Mouse (Mus musculus) kidney, embryonic 16.5 days (tissue): Measurements from ENCODE around the gene Naxe. TPM values are rescaled to one million over a fixed set of nuclear protein-coding genes. Genes with fewer than 3 reads are reported as not detected.

Source experiments
- ATAC-seq: fragments of 200-750 bp; cut with Nextera tagmentation; 2 replicates; pipeline ENCODE4 v1.8.0; 2017; ENCODE audit warnings: moderate TSS enrichment; ENCODE audit not compliant: low FRiP score, low TSS enrichment
- H3K27ac ChIP-seq: fragments of 300-500 bp; sonication (generic); 2 replicates; pipeline ENCODE4 v1.5.1; 2014; ENCODE audit warnings: low read length
- H3K27me3 ChIP-seq: fragments of 300-500 bp; sonication (generic); 2 replicates; pipeline ENCODE4 v1.6.1; 2014; ENCODE audit warnings: low read length, control low read depth, mixed read lengths; ENCODE audit not compliant: insufficient read depth
- H3K36me3 ChIP-seq: fragments of 300-500 bp; sonication (generic); 2 replicates; pipeline ENCODE4 v1.6.1; 2014; ENCODE audit warnings: low read length, control low read depth, mixed read lengths; ENCODE audit not compliant: insufficient read depth
- H3K4me1 ChIP-seq: fragments of 300-500 bp; sonication (generic); 2 replicates; pipeline ENCODE4 v1.6.1; 2014; ENCODE audit warnings: low read length, control low read depth, mixed read lengths; ENCODE audit not compliant: insufficient read depth
- H3K4me2 ChIP-seq: fragments of 300-500 bp; sonication (generic); replicated peaks from 2 replicates; pipeline ENCODE4 v1.6.1; 2014; ENCODE audit warnings: low read depth, low read length
- H3K4me3 ChIP-seq: fragments of 300-500 bp; sonication (generic); 2 replicates; pipeline ENCODE4 v1.5.1; 2014; ENCODE audit warnings: mild to moderate bottlenecking, low read length
- H3K9ac ChIP-seq: fragments of 300-500 bp; sonication (generic); replicated peaks from 2 replicates; pipeline ENCODE4 v1.6.1; 2014; ENCODE audit warnings: low read length
- H3K9me3 ChIP-seq: fragments of 300-500 bp; sonication (generic); 2 replicates; pipeline ENCODE4 v1.6.1; 2016; ENCODE audit warnings: low read length, control low read depth
- WGBS: fragments of 180-500 bp; shearing (Covaris S2); extraction: QIAGEN DNeasy Blood & Tissue Kit; methylation state at CpG from one replicate; pipeline ENCODE4 v1.1.7; 2014; 5-methylcytosine and 5-hydroxymethylcytosine counted together
- polyA plus RNA-seq: library from polyadenylated mRNA; unstranded; fragments of >200 nt; fragmentation: Nextera tagmentation; extraction: Ambion mirVana; gene quantifications from 2 replicates; pipeline ENCODE4 v1.2.1, GENCODE M21; 2015

Naxe gene
- polyA plus RNA-seq, 1 experiment from 2014 or later: 190 TPM

DNA sequence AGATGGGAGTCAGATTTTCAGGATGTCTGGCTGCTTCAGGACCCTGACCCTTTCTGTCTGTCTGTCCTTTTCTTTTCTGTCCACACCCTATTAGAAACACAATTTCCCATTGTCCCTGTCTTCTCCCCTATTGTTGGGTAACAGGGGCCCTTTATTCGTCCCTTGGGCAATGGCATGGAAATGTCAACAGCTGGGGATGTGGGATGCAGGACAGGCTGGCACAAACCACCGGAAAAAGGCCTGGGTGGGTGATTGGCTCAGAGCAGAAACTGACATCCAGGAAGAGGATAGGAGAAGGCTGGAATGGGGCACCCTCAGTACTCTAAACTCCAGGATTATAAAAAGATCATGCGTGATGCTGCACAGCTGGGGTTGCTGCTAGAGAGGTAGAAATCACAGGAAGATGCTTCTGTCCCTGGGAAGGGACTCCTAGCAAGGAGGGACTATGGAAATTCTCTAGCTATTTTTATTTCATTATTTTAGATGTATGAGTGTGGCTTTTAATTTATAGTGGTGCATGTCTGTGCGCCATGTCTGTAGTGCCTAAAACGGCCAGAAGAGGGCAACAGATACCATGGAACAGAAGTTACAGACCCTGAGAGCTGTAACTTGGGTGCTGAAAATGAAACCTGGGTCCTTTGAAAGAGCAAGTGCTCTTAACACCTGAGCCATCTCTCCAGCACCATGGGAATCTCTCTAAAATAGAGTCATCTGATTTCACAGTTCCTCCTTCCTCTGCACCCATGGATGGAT lies 30.7 kb downstream of the Naxe start, which contains the start of gene Hapln2:
Gene Hapln2 (minus strand): TSS at position 150 of the 753 bp plus-strand sequence.
- no peak within 1 kb of the TSS for H3K27ac ChIP-seq
- H3K9me3 ChIP-seq: peaks cover 11% of the 10 kb centered on the region; the same call in 1 of the 2 replicates
- ATAC-seq: no peak
- WGBS: 56% methylated on average over 5 of the region's 5 CpGs
- H3K27me3 ChIP-seq: peaks cover 66% of the 10 kb centered on the region
- no peak within 1 kb of the TSS for H3K4me2 ChIP-seq
- H3K36me3 ChIP-seq: no peaks in the 10 kb centered on the region
- no peak within 1 kb of the TSS for H3K4me3 ChIP-seq
- H3K4me1 ChIP-seq: peaks cover 15% of the 10 kb centered on the region
- H3K9ac ChIP-seq: no peak within 1 kb of the TSS

DNA sequence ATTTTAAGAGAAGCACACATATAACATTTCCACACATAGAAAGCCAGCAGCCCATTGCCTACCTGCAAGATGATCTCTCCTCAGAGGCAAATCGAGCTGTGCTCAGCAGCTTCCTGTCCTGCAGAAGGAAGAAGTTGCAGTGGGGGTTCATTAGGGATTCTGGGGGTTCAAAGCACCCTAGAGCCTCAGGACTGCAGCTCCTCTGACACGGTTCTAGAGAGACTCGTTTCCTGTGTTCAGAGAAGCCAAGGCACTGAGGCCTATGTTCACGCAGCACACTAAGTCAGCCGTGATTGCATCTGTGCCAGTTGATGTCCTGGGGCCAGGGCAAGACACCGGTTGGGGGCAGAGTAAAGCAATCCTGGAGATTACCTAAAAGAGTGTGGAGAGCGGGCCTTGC lies 31.5 kb downstream of the Naxe start:
- Histone ChIP-seq H3K4me3 (no peak overlapping the region), H3K9ac (no peak overlapping the region), H3K27me3 (peaks cover 67% of the 10 kb centered on the region), H3K27ac (no peak overlapping the region), H3K9me3 (peaks cover 11% of the 10 kb centered on the region; the same call in 1 of the 2 replicates), H3K36me3 (no peaks in the 10 kb centered on the region), H3K4me1 (peaks cover 19% of the 10 kb centered on the region), H3K4me2 (no peak overlapping the region)
- WGBS: 55% methylated on average over 7 of the region's 7 CpGs
- ATAC-seq: no peak

DNA sequence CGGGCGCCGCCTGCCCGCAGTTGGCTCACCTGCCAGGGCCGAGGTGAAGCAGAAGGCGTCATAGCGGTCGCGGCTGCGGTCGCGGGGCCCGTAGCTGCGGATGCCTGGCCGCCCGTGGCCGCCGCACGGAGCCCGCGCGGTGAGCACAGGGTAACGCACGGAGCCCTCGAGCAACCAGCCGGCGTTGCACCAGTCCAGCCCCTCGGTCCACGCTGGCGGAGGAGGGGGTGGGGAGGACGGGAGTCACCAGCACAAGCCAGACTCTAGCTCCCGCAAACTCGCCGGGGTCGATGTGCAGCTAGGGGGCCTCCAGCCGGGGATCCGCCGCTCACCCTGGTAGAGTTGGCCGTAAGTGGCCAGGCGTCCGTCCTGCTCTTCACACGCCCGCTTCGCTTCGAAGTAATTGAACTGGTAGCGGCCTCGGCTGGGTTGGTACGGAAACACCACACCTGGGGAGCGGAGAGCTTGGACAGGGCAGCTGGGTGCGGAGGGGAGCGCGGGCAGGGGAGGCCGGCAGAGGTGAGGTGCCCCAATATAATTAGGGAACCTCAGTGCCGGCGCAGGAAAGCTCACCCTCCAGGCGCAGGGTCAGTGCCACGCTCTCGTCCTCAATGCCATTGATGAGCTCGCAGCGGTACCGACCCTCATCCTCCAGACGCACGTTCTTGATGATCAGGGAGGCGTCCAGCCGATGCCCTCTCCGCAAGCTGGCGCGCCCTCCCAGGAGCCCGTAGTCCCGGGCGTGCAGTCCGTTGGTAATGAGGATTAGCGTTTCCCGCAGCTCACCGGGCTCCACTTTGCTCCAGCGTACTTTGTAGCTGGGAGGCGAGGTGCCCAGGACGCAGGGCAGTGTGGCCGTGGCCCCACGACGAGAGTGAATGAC lies 34.9 kb downstream of the Naxe start:
- peak overlapping the region; percentile 30 for H3K9ac ChIP-seq
- H3K27me3 ChIP-seq: peaks cover 72% of the 10 kb centered on the region
- peaks cover 16% of the 10 kb centered on the region for H3K4me1 ChIP-seq
- H3K4me3 ChIP-seq: peak overlapping the region; percentile 52
- H3K4me2 ChIP-seq: peak overlapping the region; percentile 94
- no peak overlapping the region for H3K27ac ChIP-seq
- ATAC-seq: peak; percentile 78
- no peaks in the 10 kb centered on the region for H3K36me3 ChIP-seq
- under 1% methylated on average over 78 of the region's 81 CpGs for WGBS
- H3K9me3 ChIP-seq: peaks cover 10% of the 10 kb centered on the region; the same call in 1 of the 2 replicates

- Histone ChIP-seq H3K4me2 (peak overlapping the region; percentile 94), H3K36me3 (no peaks in the 10 kb centered on the region), H3K9me3 (0 out of 2 replicates have a peak, but pooled peaks cover 3% of the 10 kb centered on the region), H3K27ac (no peak overlapping the region), H3K9ac (peak overlapping the region; percentile 41), H3K27me3 (peaks cover 72% of the 10 kb centered on the region), H3K4me1 (peaks cover 16% of the 10 kb centered on the region), H3K4me3 (peak overlapping the region; percentile 52)
- ATAC-seq: peak; percentile 94
- 1% methylated on average over 66 of the region's 66 CpGs for WGBS
These were observed 35.7 kb downstream of the Naxe start for GRCm38 (mm10) chr3:88022322-88023191.

GRCm38 (mm10) chr3:88010634-88011265 lies 47.5 kb downstream of the Naxe start:
- Histone ChIP-seq H3K27ac (no peak overlapping the region), H3K4me2 (no peak overlapping the region), H3K9ac (no peak overlapping the region), H3K4me3 (no peak overlapping the region), H3K27me3 (peaks cover 8% of the 10 kb centered on the region), H3K4me1 (no peaks in the 10 kb centered on the region), H3K36me3 (no peaks in the 10 kb centered on the region), H3K9me3 (peaks cover 4% of the 10 kb centered on the region; the same call in 1 of the 2 replicates)
- ATAC-seq: no peak
- 9% methylated on average over 6 of the region's 6 CpGs for WGBS

Other genes starting within 250 kb of the Naxe start
- 60.2 and 62.9 TPM in 2 replicates for gene Pear1, start 234.2 kb downstream of the Naxe start, polyA plus RNA-seq
- 0.09 TPM in 1 of 2 replicates, not detected in the other for gene Sh2d2a, start 211.7 kb downstream of the Naxe start, polyA plus RNA-seq
- 13.3 and 13.8 TPM in 2 replicates for gene Prcc, start 172.9 kb downstream of the Naxe start, polyA plus RNA-seq
- gene Hdgf, start 152.2 kb downstream of the Naxe start, polyA plus RNA-seq: 83.2 and 115 TPM in 2 replicates
- 76.1 and 80.1 TPM in 2 replicates for gene Mrpl24, start 139.0 kb downstream of the Naxe start, polyA plus RNA-seq
- gene Isg20l2, start 128.2 kb downstream of the Naxe start, polyA plus RNA-seq: 60.2 and 68.7 TPM in 2 replicates
- 19.9 and 22.7 TPM in 2 replicates for gene Rrnad1, start 127.8 kb downstream of the Naxe start, polyA plus RNA-seq
- 62.0 and 67.8 TPM in 2 replicates for gene Crabp2, start 109.8 kb downstream of the Naxe start, polyA plus RNA-seq
- gene Nes, start 87.4 kb downstream of the Naxe start, polyA plus RNA-seq: 25.7 and 26.6 TPM in 2 replicates
- gene Bcan, start 58.3 kb downstream of the Naxe start, polyA plus RNA-seq: 0.10 TPM in 1 of 2 replicates, not detected in the other
- 0.13 and 0.16 TPM in 2 replicates for gene Hapln2, start 30.9 kb downstream of the Naxe start, polyA plus RNA-seq
- 35.2 and 42.8 TPM in 2 replicates for gene Gpatch4, start 15.4 kb downstream of the Naxe start, polyA plus RNA-seq
- gene Ttc24, start 19.8 kb upstream of the Naxe start, polyA plus RNA-seq: not detected in 2 replicates
- 20.9 and 23.6 TPM in 2 replicates for gene Iqgap3, start 23.5 kb upstream of the Naxe start, polyA plus RNA-seq
- gene Mef2d, start 83.9 kb upstream of the Naxe start, polyA plus RNA-seq: 16.9 and 20.2 TPM in 2 replicates
- gene Rhbg, start 196.2 kb upstream of the Naxe start, polyA plus RNA-seq: 11.5 and 13.5 TPM in 2 replicates
- 0.15 and 2.2 TPM in 2 replicates for gene Gm38392, start 228.7 kb upstream of the Naxe start, polyA plus RNA-seq
- gene Tsacc, start 238.5 kb upstream of the Naxe start, polyA plus RNA-seq: 12.3 and 15.3 TPM in 2 replicates
- gene Cct3, start 238.6 kb upstream of the Naxe start, polyA plus RNA-seq: 575 and 599 TPM in 2 replicates